Mouse (Mus musculus) lung, adult 2 months (tissue): ENCODE data around the gene Chst15.

Source experiments
- CTCF ChIP-seq: fragments of 200-500 bp; IDR thresholded peaks from 2 replicates; pipeline ENCODE4 v1.5.1; 2011; ENCODE audit warnings: mild to moderate bottlenecking, low read length, control low read depth; ENCODE audit not compliant: insufficient read depth
- POLR2A ChIP-seq: fragments of 200-500 bp; IDR thresholded peaks from 2 replicates; pipeline ENCODE4 v1.6.1; 2011; ENCODE audit warnings: low read depth, mild to moderate bottlenecking, control low read depth, low read length, borderline replicate concordance; ENCODE audit errors: extremely low read depth

DNA sequence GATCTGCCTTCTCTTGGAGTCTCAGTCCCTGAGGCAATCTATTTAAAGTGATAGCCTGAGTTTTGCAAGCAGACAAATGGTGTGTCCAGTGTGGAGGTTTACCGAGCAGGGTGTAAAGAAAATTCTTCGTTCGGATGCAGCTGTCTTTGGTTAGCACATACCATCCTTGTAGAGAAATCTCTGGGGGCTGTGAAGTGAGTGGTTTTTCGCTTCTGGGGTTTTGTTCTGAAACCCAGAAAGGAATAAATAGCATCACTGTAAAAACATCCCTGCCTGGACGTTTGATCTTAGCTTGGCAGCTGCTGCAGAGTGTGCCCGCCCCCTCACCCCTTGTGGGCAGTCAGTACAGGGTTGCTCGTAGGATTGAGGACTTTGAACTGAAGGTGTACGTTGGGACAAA lies 39.2 kb upstream of the Chst15 start:
- TF ChIP-seq CTCF (no peak), POLR2A (no peak)
